Mouse (Mus musculus) liver, embryonic 18 days (tissue): ENCODE measurements around the gene Dus4l. TPM values are rescaled to one million over a fixed set of nuclear protein-coding genes. Genes with fewer than 3 reads are reported as not detected.

Source experiments
- polyA plus RNA-seq: library from polyadenylated mRNA; depleted of rRNA; stranded (reverse); fragments of >200 nt; gene quantifications from 2 replicates; pipeline ENCODE4 v1.2.3, GENCODE M21; 2012; rRNA removed

The Dus4l gene
- 2.7 and 3.3 TPM in 2 replicates for polyA plus RNA-seq

GRCm38 (mm10) chr12:31654197-31654964 is at the start of gene Dus4l, which contains the start of gene Cog5:
TSS of gene Dus4l (minus strand) at chr12:31654826.
TSS of gene Cog5 (plus strand) at chr12:31654869.

GRCm38 (mm10) chr12:31634343-31635239 is 20.0 kb downstream of the Dus4l start, which contains the start of gene Bcap29:
TSS of gene Bcap29 (minus strand) at chr12:31634658.

Other genes with a start within 250 kb of the Dus4l start
- 2.0 and 2.1 TPM in 2 replicates for gene Cbll1, start 155.2 kb downstream of the Dus4l start, polyA plus RNA-seq
- gene Slc26a4, start 94.9 kb downstream of the Dus4l start, polyA plus RNA-seq, result 0.01 and 0.02 TPM in 2 replicates
- gene Bcap29, start 20.2 kb downstream of the Dus4l start, polyA plus RNA-seq, result 5.9 and 6.2 TPM in 2 replicates
- 6.2 and 7.1 TPM in 2 replicates for gene Cog5, start within 50 bp of the Dus4l start, polyA plus RNA-seq
- gene Gpr22, start 59.1 kb upstream of the Dus4l start, polyA plus RNA-seq, result not detected in 2 replicates